Mouse (Mus musculus) gastrocnemius, postnatal 36 days (tissue): ENCODE measurements at regions not wholly inside any gene's neighbourhood (a gene's known extent, or its start where the extent isn't known, plus 50 kb on each side); places are given as distances from the start of the nearest gene placed in this dataset.

Experiments used
- DNase-seq, 2 experiments: peaks; one replicate each; pipeline ENCODE4 v3.0.0; 2022
- intact Hi-C: fragments of 180-260 bp; cut with DNase I; formaldehyde crosslinking; loops from one replicate; pipeline ENCODE4 v1.15.1; 2025

DNA sequence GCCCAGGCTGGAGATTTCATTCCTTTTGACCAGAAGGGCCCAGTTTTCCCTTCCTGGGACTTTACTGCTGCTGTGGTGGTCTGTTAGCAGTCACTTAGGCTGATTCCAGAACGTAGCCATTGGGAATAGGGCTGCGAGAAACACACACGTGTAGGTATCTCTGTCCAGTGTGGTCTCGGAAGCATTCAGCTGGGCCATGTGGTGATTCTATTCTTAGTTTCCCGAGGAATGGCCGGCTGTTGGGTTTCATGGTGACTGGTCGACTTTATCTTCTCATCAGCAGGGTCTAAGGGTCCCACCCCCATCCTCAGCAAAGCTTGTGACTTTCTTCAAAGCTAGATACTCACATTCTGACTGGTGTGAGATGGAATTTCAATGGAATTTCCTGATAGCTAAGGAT, 59.2 kb upstream of the Tmpo start:
- intact Hi-C loops: no loop called here
- no peak for DNase-seq

DNA sequence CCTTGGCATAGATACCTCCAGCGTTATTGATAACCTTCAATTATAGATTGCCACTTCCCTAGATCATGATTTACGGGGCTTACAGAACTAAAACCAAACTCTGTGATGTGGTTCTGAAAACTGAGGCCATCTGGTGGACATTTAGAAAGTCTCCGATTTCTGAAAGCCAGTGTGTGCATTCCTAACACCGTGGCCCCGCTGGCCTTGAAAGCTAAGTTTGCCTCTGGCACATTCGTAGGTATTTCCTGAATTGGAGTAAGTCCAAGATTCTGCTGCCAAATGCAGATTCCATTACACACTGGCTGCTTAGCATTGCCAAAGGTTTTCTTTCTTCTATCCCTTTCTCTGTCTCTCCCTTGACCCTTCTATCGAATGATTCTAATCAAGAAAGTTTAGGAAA, 55.7 kb upstream of the Tmpo start:
- peak in 1 of 2 experiments; percentile 19 for DNase-seq
- intact Hi-C loops: loop anchor here (5.0 kb wide), 2 partner anchors 50 to 70 kb away; no protein-coding TSS in a partner anchor

DNA sequence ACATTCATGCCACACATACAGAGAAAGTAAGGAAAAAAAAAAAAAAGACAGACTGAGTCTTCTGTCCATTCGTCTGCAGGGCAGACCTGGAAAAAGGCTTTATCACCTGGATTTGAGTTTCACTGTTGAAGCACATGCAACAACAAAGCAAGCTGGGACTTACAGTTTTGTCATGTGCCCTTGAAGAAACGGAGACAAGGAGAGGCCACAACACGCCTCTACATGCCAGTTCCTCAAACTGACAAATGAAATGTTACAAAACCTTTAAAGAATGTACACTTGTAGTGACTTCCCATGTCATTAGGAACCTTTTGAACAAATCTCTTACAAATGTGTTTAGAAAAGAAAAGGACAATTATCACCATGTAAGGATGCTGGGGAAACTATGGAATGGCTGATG, 53.6 kb upstream of the Tmpo start:
- intact Hi-C loops: loop anchor here (5.0 kb wide), 2 partner anchors 47 to 67 kb away; no protein-coding TSS in a partner anchor
- DNase-seq: no peak
